Mouse (Mus musculus) left cerebral cortex, postnatal 14 days (tissue): Measurements from ENCODE around the gene H2-Eb1. TPM values are rescaled to one million over a fixed set of nuclear protein-coding genes. Genes with fewer than 3 reads are reported as not detected.

ENCODE experiments used
- DNase-seq, 2 experiments: peaks; one replicate each; pipeline ENCODE4 v3.0.0; 2021 to 2022; ENCODE audit warnings: low spot score in 2 of 2, mixed read lengths in 1 of 2
- intact Hi-C: fragments of 180-260 bp; cut with DNase I; formaldehyde crosslinking; loops from one replicate; pipeline ENCODE4 v1.15.1; 2025
- long read RNA-seq, 2 experiments: library from polyadenylated mRNA; stranded (forward); transcript quantifications; one replicate each; pipeline ENCODE4 v2.0.0; 2021
- total RNA-seq, 2 experiments: library from RNA; stranded (reverse); gene quantifications; 2 replicates each; pipeline ENCODE4 v1.2.3; 2021

The H2-Eb1 gene
- total RNA-seq, result 1 to 10 TPM in 1 of 2 experiments, under 1 TPM in 1; 0.99 to 2.4 TPM
- long read RNA-seq, experiment 1, partial matches to known transcripts, result 0 of 1 reads
- long read RNA-seq, experiment 1, other reads (novel, unspliced or antisense), result 0 of 1 reads
- long read RNA-seq, experiment 2, result 0 reads

GRCm38 (mm10) chr17:34305380-34306030 is at the start of gene H2-Eb1:
Gene H2-Eb1 (plus strand): TSS chr17:34305867.
- peak; percentile 96 to 98 for DNase-seq
- intact Hi-C loops, result no loop called here

DNA sequence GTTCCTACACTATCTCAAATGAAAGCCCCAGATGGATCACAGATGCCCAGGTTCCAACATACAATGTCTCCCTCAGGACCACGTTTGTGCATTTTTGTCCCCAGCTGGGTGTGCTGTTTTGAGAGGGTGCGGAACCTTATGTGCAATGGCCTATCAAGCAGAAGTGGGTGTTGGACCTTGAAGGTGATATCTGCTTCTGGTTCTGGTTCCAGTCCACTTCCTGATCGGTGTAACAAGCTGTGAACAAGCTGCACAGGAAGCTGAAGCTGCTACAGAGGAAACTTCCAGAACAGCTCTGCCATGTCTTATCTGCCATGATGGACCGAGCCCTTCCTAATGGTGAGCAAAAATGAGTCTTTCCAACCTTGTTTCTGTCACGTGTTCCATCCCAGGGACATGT is 49.2 kb upstream of the H2-Eb1 start:
- intact Hi-C loops, result no loop called here
- no peak for DNase-seq

DNA sequence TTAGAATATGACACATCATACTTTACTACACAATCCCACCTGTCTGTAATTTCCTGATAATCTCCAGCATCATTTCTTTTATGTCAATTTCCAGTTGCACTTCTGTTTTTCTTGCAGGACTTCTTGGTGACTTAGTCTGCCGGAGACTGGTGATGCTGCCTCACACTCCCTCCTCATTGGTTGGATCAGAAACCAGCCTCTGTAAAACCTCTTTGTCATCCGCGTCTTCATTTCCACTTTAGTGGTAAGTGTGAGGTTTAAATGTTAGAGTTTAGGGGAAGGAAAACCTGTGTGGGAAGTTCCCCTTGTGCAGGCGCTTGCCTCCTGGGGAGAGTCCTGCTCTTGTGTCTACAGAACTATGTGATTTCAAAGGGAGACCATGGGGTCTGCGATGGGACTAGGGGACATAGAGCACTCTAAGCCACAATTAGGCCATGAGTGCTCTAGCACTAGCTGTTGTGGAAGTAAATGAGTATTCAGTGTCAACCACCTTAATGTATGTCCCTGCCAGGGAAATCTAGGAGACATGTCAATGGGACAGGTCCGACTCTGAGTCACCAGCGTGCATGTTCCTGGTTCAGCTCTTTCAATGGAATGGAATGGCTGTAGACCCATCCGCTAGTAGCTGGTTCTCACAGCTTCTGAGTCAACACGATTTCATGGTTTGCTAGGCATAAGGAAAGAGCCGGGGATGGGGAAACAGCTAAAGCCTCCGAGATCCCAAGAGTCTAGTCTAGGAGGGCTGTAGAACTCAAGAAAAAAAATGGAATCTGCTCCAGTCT is 47.9 kb upstream of the H2-Eb1 start, which contains the start of gene H2-Ab1:
TSS of gene H2-Ab1 (plus strand) at position 96 of the 782 bp plus-strand sequence.
- intact Hi-C loops, result no loop called here
- peak; percentile 85 to 90 for DNase-seq

DNA sequence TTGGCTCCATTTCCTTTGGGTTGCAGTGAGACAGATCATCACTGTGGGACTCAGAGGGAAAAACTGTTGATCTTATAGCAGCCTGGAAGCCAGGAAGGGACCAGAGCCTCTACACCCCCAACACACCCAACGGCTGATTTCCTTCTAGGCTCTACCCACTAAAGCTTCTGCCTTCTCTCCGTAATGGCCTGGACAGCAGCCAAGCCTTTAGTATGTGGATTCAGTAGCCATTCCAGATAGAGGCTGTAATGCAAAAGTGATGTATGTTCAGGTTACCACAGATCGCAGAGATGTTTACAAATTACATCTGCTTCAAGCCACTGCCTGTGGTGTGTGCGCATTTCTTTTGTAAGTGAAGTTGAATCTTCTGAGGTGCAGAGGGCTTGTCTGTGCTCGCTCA is 45.1 kb upstream of the H2-Eb1 start:
- DNase-seq, result no peak
- intact Hi-C loops, result no loop called here

DNA sequence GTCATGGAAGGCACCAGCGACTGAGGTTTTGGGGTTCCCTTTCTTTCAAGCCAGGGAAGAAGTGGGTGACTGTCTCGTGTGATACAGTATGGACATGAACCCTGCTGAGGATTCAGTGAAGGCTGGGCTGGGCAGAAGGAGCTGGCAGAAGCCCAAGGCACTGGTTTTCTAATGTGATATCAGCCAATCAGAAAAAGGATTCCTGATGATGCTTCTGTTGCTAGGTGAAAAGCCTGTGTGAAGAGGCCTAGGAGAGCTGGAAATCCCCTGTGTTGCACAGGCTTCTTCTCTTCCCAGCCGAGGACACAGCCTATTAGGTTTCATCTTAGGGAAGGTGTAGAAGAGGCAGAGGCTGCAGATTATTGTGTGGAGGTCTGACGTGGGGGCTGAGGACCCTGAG is 44.2 kb upstream of the H2-Eb1 start:
- intact Hi-C loops, result no loop called here
- peak; percentile 85 to 92 for DNase-seq

DNA sequence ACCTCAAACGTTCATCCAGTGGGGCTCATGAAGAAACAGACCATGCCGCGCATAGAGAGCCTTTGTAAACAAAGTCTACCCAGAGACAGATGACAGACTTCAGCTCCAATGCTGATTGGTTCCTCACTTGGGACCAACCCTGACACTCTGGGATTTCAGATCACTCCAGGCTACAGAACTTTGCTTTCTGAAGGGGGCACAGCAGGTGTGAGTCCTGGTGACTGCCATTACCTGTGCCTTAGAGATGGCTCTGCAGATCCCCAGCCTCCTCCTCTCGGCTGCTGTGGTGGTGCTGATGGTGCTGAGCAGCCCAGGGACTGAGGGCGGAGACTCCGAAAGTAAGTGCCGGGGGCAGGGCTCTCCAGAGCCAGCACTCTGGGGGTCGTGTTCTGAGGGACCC is 42.6 kb upstream of the H2-Eb1 start:
- DNase-seq, result peak; percentile 80 to 83
- intact Hi-C loops, result no loop called here

GRCm38 (mm10) chr17:34263811-34264371 is 41.8 kb upstream of the H2-Eb1 start:
- intact Hi-C loops, result no loop called here

DNA sequence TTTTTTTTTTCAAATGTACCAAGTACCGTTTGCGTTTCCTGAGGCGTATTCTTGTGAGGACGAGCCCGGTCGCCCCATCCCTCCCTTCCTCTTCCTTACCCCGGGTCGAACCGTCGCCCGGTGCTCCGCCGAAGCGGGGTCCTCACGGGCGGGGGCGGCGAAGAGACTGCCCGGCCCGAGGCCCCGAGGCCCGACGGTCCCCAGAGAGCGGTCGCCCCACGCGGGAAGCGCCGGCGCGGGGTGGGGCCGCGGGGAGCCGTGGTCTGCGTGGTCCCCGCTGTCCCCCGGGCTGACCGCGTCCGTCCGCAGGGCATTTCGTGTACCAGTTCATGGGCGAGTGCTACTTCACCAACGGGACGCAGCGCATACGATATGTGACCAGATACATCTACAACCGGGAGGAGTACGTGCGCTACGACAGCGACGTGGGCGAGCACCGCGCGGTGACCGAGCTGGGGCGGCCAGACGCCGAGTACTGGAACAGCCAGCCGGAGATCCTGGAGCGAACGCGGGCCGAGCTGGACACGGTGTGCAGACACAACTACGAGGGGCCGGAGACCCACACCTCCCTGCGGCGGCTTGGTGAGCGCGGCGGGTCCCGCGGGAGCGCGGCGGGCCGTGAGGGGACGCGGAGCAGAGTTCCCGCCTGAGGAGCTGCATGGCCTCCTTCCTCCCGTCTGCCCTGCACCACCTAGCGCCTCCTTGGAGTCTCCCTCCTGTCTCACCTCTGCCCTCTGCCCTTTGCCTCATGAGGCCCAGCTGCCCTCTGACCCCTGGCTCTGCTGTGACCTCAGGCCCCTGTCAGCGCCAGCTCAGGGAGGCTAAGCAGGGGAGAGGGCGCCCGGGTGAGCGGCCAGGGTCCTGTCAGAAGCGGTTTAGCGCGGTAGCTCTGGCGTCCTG is 41.0 kb upstream of the H2-Eb1 start:
- no peak for DNase-seq
- intact Hi-C loops, result no loop called here

More at GRCm38 (mm10) chr17:34263811-34264371, 41.8 kb upstream of the H2-Eb1 start:
- no peak for DNase-seq

- intact Hi-C loops, result no loop called here
- no peak for DNase-seq
Measured at GRCm38 (mm10) chr17:34268262-34268661, 37.4 kb upstream of the H2-Eb1 start.

- no peak for DNase-seq
- intact Hi-C loops, result no loop called here
Measured at GRCm38 (mm10) chr17:34268748-34269147, 36.9 kb upstream of the H2-Eb1 start.

- intact Hi-C loops, result no loop called here
- no peak for DNase-seq
Measured at GRCm38 (mm10) chr17:34269817-34270216, 35.9 kb upstream of the H2-Eb1 start.

- intact Hi-C loops, result no loop called here
- no peak for DNase-seq
Measured at GRCm38 (mm10) chr17:34270230-34270629, 35.4 kb upstream of the H2-Eb1 start.

GRCm38 (mm10) chr17:34270940-34271339 is 34.7 kb upstream of the H2-Eb1 start:
- DNase-seq, result no peak
- intact Hi-C loops, result no loop called here

GRCm38 (mm10) chr17:34272102-34272501 is 33.6 kb upstream of the H2-Eb1 start:
- no peak for DNase-seq
- intact Hi-C loops, result no loop called here

GRCm38 (mm10) chr17:34280499-34281038 is 25.1 kb upstream of the H2-Eb1 start:
- no peak for DNase-seq
- intact Hi-C loops, result no loop called here

GRCm38 (mm10) chr17:34281836-34282235 is 23.8 kb upstream of the H2-Eb1 start:
- intact Hi-C loops, result no loop called here
- DNase-seq, result no peak

DNA sequence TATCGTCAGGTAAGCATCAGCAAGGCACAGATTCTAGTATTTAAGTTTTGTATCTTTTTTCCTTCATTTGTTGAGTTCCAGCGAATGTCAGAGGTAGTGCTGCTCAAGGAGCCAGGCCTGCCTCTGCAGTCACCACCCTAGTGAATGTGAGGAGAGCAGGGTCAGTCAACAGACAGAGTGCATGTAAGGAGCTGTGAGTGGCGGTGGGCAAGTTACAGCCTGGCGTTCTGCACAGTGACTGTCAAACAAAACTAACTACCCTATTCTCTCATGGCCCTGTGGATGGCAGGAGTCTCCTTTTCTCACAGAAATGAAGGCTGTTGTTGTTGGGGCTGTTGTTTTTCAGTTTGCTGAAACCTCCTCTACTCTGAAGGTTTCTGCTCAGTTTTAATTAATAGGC is 20.3 kb upstream of the H2-Eb1 start:
- intact Hi-C loops, result no loop called here
- DNase-seq, result no peak

- intact Hi-C loops, result no loop called here
Measured at GRCm38 (mm10) chr17:34285848-34286247, 19.8 kb upstream of the H2-Eb1 start.

GRCm38 (mm10) chr17:34286501-34286900 is 19.2 kb upstream of the H2-Eb1 start:
- no peak for DNase-seq
- intact Hi-C loops, result no loop called here

More at GRCm38 (mm10) chr17:34285848-34286247, 19.8 kb upstream of the H2-Eb1 start:
- no peak for DNase-seq
